Mouse (Mus musculus): Measurements from ENCODE around the gene Ache. TPM values are rescaled to one million over a fixed set of nuclear protein-coding genes. Genes with fewer than 3 reads are reported as not detected.

Gene Ache
- total and polyA plus RNA-seq, 2 experiments from 2014 or later, result 69.1 to 73.2 TPM

DNA sequence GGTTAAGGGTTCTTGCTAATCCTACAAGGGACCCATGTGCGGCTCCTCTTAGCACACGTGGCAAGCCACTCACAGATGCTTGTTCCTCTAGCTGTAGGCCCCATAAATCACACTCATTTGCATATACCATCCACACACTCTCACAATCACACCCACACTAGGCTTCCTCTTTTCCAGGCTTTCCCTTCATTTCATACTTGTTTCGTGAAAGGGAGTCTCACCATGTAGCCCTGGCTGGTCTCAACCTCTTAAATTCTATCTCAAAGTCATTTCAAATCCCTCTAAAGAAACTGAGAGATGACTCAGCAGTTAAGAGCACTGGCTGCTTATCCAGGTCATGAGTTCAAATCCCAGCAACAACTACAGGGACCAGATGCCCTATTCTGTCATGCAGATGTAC lies 18.5 kb downstream of the Ache start:
- Histone ChIP-seq H3K9me3 (ENCODE audit: low read length) (no peaks in the 10 kb centered on the region), H3K27ac (ENCODE audit: low read depth, low read length) (no peak overlapping the region), H3K36me3 (ENCODE audit: insufficient read depth) (peaks cover 28% of the 10 kb centered on the region), H3K9ac (peak overlapping the region; percentile 37; the same call in 1 of the 2 replicates), H3K4me2 (ENCODE audit: low read depth) (peak overlapping the region; percentile 49), H3K4me3 (ENCODE audit: low read depth, low read length) (peak overlapping the region; percentile 77), H3K4me1 (ENCODE audit: insufficient read depth) (peaks cover 20% of the 10 kb centered on the region), H3K27me3 (ENCODE audit: insufficient read depth, low read length) (no peaks in the 10 kb centered on the region)
- no peak for TF ChIP-seq CTCF (IDR thresholded peaks at IDR 0.05; ENCODE audit: low read depth)
- DNase-seq (no peak), ATAC-seq (no peak)
- WGBS, result 66% methylated on average over 3 of the region's 3 CpGs

DNA sequence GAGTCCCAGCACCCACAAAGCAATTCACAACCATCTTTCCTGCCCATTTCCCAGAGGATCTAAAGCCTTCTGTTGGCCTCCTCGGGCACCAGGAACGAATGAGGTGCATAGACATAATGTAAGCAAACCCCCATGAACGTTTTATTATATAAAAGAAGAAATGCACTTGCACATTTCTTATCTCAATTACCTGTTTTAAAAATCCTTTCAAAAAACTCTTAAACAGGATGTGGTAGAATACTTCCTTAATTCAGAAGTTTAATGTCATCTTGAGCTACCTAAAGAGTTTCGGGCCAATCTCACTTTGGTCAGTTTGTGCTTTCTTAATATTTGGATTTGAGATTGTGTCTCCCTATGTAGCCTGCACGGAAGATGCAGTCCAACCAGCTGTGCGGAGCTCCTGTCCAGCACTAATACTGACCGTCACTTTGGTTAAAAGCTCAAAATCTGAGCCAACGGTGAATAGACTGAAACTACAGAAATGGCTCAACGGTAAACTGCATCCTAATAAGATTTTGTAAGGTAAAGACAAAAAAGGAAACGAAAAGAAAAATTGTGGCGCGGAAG lies 19.2 kb downstream of the Ache start:
- 14% methylated on average over 12 of the region's 12 CpGs for WGBS
- ATAC-seq, result no peak

DNA sequence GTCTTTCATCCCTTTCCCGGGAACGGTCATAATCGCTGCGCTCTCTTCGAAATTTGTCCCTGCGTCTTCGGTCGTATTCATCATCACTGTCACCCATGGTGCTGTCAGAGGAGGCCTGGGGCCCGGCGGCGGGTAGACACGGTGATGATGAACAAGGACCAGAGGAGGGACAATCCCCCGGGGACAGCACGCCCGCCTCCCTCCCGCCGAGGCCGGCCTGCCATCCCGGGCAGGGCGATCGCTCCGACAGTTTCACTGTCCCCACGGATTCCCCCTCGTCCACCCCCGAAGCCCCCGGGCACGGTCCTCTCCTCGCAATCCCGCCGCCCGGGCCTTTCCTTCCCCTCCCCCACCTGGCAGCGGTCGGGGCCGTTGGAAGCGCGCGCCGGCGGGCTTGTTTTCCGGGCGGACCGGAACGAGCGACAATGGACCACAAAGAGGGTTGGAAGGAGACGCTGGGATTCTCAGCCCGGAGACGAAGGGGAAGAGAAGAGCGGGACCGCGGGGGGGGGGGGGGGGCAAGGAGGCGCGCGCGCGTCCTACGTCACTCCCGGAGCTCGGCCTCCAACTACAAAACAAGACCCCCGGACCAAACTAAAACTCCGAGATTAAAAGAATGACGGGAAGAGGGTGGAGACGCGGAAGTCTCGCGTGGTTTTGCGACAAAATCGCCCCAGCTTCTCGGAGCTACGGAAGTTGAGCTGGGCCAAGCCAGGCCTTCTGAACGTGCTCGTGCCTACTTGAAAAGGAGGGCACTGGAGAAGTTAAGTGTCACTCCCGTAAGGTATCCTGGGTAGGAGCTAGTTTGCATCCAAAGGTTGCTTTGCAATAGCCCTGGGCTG lies 20.0 kb downstream of the Ache start, which contains the start of gene Srrt:
Srrt (minus strand) TSS at position 604 of the 842 bp plus-strand sequence.
- 1% methylated on average over 61 of the region's 72 CpGs for WGBS
- DNase-seq (peak; percentile 97), ATAC-seq (peak; percentile 93)
- H3K4me3 ChIP-seq (ENCODE audit: low read depth, low read length), result peak within 1 kb of the TSS; percentile 77
- no peak for TF ChIP-seq CTCF (IDR thresholded peaks at IDR 0.05; ENCODE audit: low read depth)
- peaks cover 20% of the 10 kb centered on the region for H3K4me1 ChIP-seq (ENCODE audit: insufficient read depth)
- peak within 1 kb of the TSS; percentile 97 for H3K27ac ChIP-seq (ENCODE audit: low read depth, low read length)
- H3K27me3 ChIP-seq (ENCODE audit: insufficient read depth, low read length), result no peaks in the 10 kb centered on the region
- H3K9ac ChIP-seq, result peak within 1 kb of the TSS; percentile 94
- peak within 1 kb of the TSS; percentile 55 for H3K4me2 ChIP-seq (ENCODE audit: low read depth)
- H3K36me3 ChIP-seq (ENCODE audit: insufficient read depth), result peaks cover 13% of the 10 kb centered on the region
- no peaks in the 10 kb centered on the region for H3K9me3 ChIP-seq (ENCODE audit: low read length)

More for the DNA sequence above, 19.2 kb downstream of the Ache start:
- Histone ChIP-seq H3K36me3 (ENCODE audit: insufficient read depth) (peaks cover 21% of the 10 kb centered on the region), H3K9ac (peak overlapping the region; percentile 94), H3K4me3 (ENCODE audit: low read depth, low read length) (peak overlapping the region; percentile 77), H3K27ac (ENCODE audit: low read depth, low read length) (peak overlapping the region; percentile 97), H3K4me1 (ENCODE audit: insufficient read depth) (peaks cover 20% of the 10 kb centered on the region), H3K27me3 (ENCODE audit: insufficient read depth, low read length) (no peaks in the 10 kb centered on the region), H3K9me3 (ENCODE audit: low read length) (no peaks in the 10 kb centered on the region), H3K4me2 (ENCODE audit: low read depth) (peak overlapping the region; percentile 49)
- no peak for TF ChIP-seq CTCF (IDR thresholded peaks at IDR 0.05; ENCODE audit: low read depth)
- DNase-seq, result no peak

DNA sequence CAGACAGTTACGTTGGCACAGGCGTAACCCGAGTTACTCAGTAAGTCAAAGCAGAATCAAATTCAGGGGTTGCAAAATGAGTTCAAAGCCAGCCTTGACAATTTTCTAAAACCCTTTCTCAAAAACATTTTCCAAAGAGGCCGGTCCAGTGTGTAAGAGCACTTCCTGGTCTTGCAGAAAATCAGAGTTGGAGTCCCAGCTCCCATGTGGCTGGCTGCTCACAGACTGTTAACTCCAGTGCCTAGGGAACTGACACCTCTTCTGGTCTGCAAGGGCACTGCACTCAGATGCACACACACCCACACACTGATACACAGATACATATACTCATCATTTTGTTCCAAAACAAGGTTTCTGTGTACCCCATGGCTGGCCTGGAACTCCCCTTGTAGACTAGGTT lies 21.0 kb downstream of the Ache start:
- ATAC-seq (no peak), DNase-seq (no peak)
- Histone ChIP-seq H3K4me1 (ENCODE audit: insufficient read depth) (peaks cover 20% of the 10 kb centered on the region), H3K27ac (ENCODE audit: low read depth, low read length) (peak overlapping the region; percentile 97), H3K9me3 (ENCODE audit: low read length) (no peaks in the 10 kb centered on the region), H3K4me3 (ENCODE audit: low read depth, low read length) (peak overlapping the region; percentile 77), H3K27me3 (ENCODE audit: insufficient read depth, low read length) (no peaks in the 10 kb centered on the region), H3K4me2 (ENCODE audit: low read depth) (peak overlapping the region; percentile 55), H3K9ac (peak overlapping the region; percentile 94; the same call in 1 of the 2 replicates), H3K36me3 (ENCODE audit: insufficient read depth) (peaks cover 5% of the 10 kb centered on the region; the same call in 1 of the 2 replicates)
- TF ChIP-seq CTCF (IDR thresholded peaks at IDR 0.05; ENCODE audit: low read depth), result 0 out of 2 replicates have a peak, but pooled peaks have one; percentile 7
- 94% methylated on average over 4 of the region's 4 CpGs for WGBS

DNA sequence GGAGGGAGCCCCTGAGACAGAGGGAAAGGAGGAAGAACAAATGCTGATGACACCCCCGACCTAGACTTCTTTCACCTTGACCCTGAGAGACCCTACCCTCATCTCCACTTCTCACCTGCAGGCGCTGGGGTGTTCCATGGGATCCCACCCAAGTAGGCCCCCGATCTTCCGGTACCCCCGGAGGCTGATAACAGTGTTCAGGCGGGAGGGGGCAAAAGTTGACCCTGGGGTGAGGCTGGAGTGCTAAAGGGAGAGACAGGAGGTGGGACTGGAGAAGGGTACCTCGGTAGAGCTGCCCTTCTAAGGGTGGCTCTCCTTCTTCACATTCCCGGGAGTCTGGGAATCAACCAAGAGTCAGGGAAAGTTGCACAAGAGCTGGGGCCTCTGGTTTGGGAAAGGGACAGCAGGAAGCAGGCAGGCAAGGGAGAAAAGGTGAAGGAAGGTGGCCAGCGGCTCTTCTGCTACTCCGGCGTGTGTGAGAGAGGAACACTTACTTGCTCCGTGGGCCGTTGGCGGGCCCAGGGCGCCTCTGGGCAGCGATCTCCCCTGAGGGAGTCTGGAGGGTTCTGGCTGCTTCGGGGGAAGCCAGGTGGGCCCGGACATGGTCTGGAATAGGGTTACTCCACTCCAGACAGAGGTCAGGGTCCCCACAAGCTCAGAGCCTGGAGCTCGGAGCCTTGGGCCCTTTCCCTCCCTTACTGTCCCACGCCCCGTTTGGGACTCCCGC lies 26.3 kb downstream of the Ache start:
- WGBS, result 4% methylated on average over 22 of the region's 22 CpGs
- Histone ChIP-seq H3K9ac (peak overlapping the region; percentile 55; the same call in 1 of the 2 replicates), H3K4me1 (ENCODE audit: insufficient read depth) (peaks cover 10% of the 10 kb centered on the region; the same call in 1 of the 2 replicates), H3K4me3 (ENCODE audit: low read depth, low read length) (peak overlapping the region; percentile 30), H3K4me2 (ENCODE audit: low read depth) (peak overlapping the region; percentile 60), H3K27ac (ENCODE audit: low read depth, low read length) (peak overlapping the region; percentile 46; the same call in 1 of the 2 replicates), H3K9me3 (ENCODE audit: low read length) (no peaks in the 10 kb centered on the region), H3K36me3 (ENCODE audit: insufficient read depth) (peaks cover 31% of the 10 kb centered on the region), H3K27me3 (ENCODE audit: insufficient read depth, low read length) (no peaks in the 10 kb centered on the region)
- TF ChIP-seq CTCF (IDR thresholded peaks at IDR 0.05; ENCODE audit: low read depth), result no peak
- DNase-seq (no peak), ATAC-seq (peak; percentile 23; the same call in 1 of the 2 replicates)

DNA sequence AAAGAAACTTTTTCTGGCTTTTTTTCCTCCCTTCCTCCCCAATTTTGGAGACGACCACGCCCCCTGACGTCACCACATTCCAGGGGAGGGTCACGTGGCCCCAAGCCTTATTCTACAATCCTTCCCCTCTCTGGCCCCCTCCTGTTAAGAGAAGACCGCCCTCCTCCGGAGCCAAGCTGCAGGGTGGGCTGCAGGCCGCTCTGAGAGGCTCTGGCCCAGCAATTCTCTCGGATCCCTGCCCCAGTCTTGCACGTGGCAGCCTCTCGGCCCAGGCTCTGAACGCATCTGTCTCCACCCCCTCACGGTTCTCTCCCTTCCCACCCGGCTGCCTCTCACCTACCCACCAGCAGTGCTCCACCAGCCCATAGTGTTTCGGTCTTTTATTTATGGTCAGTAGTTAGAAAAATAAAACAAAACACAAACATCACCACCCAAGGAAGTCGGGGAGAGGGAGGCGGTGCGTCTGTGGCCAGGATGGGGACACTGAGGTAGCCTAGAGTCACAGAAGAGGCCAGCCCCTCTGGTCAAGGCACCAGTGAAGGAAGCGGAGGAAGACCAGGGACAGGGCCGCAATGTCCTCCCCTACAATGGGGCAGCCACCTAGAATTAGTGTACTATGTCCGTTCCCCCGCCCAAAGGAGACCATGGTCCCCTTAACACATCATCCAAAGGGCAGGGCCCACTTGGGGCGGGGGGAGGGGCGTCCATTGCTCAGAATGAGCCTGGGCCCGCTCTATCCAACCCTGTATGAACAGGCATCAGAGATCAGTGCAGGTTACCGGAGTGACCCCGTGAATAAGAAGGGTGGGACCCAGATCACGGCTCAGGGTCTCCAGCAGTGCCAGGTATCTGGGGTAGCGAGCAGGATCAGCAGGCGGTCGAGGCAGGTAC lies 27.1 kb downstream of the Ache start, which contains the start of gene Trip6:
Trip6 (minus strand) TSS at position 212 of the 891 bp plus-strand sequence.
- H3K27ac ChIP-seq (ENCODE audit: low read depth, low read length), result peak within 1 kb of the TSS; percentile 69; the same call in 1 of the 2 replicates

More for the DNA sequence above, 27.1 kb downstream of the Ache start, which contains the start of gene Trip6:
- Histone ChIP-seq H3K9ac (peak within 1 kb of the TSS; percentile 55), H3K4me3 (ENCODE audit: low read depth, low read length) (peak within 1 kb of the TSS; percentile 30), H3K27me3 (ENCODE audit: insufficient read depth, low read length) (no peaks in the 10 kb centered on the region), H3K9me3 (ENCODE audit: low read length) (no peaks in the 10 kb centered on the region), H3K4me2 (ENCODE audit: low read depth) (peak within 1 kb of the TSS; percentile 60), H3K36me3 (ENCODE audit: insufficient read depth) (peaks cover 34% of the 10 kb centered on the region), H3K4me1 (ENCODE audit: insufficient read depth) (peaks cover 10% of the 10 kb centered on the region; the same call in 1 of the 2 replicates)
- WGBS, result 17% methylated on average over 30 of the region's 30 CpGs
- DNase-seq, result peak; percentile 86
- ATAC-seq, result peak; percentile 91
- no peak for TF ChIP-seq CTCF (IDR thresholded peaks at IDR 0.05; ENCODE audit: low read depth)

All from forebrain, postnatal 0 days (tissue).